Mouse (Mus musculus) R1 (cell line): Measurements from ENCODE around the gene Hmgcl.
A peak's percentile ranks its signal among the peaks of the same experiment; 100 is the strongest.

Experiments used
- DNase-seq: peaks from one replicate; pipeline ENCODE4 v3.0.0-alpha.2; 2018; ENCODE audit warnings: low read depth, low spot score

Gene Hmgcl

DNA sequence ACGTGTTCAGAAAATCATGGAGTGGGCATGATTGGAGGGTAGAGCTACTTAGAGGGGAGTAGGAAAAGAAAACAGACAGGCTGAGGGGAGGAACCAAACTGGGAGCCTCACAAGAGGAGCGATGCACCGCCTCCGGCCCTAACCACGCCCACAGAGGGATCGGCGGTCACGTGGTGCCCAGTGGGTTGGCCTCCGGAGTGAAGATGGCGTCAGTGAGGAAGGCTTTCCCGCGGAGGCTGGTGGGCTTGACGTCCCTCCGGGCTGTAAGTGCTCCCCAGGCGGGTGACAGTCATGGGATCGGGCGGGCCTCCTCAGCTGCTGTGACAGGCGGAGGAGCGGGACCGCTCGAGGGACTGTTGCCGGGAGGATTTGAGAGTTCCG, at the start of gene Hmgcl:
Gene Hmgcl, plus strand, starts transcription at position 171 of the 381 bp plus-strand sequence.
- DNase-seq: peak; percentile 95

DNA sequence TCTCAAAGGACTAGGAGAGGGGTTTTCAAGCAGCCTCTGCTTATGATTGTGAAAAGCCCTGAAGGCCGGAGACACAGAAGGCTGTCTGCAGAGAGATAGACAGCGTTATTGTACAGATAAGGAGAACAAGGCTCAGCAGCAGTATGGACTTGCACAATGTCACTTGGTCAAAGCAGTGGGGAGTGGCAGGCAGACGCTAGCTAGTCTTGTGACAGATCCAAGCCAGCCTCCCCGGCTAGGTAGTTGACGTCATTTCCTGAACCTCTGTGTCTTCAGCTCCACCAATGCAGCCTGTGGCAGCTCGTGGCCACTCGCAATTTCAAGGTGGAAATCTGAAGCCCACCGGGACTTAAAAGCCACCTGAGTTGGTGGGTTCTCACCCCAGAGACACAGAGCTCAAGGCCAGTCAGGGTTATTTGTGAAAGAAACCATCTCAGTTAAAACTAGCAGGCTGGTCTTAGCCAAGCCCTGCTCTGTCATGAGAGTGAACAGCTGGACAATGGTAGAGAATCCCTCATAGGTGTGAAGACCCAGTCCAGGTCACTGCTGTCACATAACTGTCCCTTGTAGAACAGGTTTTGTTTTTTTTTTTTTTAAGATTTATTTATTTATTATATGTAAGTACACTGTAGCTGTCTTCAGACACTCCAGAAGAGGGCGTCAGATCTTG, 47.7 kb upstream of the Hmgcl start:
- DNase-seq: peak; percentile 75

DNA sequence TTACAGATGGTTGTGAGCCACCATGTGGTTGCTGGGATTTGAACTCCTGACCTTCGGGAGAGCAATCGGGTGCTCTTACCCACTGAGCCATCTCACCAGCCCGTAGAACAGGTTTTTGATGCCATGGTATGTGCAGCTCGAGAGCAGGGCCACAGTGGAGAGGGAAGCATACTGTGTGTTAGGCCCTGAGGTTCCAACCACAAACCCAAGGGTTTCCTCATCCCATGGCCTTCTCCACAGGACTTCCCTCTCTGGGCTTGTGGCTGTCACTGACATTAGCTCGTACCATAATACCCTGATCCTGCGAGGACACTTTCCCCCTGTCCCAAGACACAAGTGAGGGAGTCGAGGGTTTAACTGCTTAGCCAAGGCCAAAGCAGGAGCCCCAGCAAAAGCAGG, 47.2 kb upstream of the Hmgcl start:
- no peak for DNase-seq

DNA sequence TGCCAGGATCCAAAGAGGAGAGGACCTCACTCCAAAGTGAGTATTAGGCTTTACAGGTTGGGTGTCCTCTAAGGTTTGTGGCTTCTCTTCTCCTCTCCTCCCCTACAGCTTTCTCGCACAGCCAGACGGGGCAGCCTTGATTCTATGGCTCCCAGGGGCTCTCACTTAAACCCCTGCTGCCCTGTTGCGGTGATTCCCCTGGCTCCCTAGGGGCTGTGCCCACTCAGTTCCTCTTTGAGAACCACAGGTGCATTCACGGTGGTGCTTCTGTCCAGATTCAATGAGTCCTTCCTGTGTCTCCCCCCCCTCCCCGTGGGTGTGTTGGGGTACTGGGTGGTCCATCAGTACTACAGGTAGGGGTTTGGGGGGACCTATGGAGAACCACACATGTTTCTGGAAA, 46.2 kb upstream of the Hmgcl start:
- DNase-seq: no peak

DNA sequence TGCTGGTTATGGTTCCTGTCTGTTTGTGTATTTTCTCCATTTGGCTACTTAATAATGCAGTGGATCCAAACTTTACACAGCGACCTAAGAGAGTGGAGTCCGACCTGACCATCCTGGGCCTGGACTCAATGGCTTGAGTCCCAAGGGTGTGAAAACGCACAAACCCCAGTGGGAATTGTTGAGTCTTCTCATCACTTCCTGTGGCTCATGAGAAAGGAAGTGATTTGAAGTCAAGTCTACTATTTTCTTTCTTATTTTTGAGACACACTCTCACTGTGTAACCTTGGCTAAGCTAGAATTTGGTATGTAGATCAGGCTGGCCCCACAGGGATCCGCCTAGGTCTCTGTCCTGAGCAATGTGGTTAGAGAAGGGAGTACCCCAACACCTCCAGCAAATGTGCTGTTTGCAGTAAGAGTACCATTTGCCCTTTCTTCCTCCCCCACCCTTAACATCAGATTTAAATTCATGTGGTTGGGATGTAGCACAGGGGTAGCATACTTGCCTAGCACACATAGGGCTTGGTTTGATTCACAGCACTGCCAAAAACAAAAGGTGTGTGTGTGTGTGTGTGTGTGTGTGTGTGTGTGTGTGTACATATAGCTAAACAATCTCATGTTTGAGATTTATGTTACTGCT, 43.5 kb upstream of the Hmgcl start:
- no peak for DNase-seq

DNA sequence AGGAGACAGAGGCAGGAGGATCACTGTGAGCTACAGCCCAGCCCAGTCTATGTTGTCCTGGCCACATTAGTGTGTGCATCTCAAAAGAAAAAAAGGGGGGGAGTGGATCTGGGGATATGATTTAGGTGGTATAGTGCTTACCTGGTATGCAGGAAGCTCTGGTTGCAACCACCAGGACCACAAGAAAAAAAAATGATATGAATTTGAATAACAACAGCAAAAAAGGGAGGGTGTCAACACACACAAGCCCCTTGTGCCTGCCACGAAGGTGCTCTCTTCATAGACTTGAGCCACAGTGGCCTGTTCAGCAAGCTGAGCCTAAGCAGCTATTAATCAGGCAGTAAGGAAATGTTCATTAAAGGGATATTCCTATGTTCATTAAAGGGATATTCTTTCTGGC, 41.4 kb upstream of the Hmgcl start:
- no peak for DNase-seq

DNA sequence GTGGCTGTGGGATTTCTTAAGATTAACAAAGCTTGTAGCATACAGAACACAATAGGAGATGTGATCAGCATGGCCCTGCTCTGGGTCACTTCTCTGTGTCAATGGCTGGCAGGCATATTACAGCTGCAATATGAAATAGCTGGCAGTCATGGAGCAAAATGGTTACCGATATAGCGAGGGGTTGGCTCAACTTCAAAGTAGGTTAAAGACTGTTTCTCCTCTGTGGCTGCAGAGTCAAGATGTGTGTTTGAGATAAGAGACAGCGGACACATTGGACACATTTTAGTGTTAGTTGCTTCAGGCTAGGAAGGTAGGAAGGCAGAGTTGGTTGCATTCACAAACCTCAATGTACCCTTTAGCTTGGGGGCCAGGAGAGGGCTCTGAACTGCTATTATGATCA, 39.6 kb upstream of the Hmgcl start:
- DNase-seq: no peak

DNA sequence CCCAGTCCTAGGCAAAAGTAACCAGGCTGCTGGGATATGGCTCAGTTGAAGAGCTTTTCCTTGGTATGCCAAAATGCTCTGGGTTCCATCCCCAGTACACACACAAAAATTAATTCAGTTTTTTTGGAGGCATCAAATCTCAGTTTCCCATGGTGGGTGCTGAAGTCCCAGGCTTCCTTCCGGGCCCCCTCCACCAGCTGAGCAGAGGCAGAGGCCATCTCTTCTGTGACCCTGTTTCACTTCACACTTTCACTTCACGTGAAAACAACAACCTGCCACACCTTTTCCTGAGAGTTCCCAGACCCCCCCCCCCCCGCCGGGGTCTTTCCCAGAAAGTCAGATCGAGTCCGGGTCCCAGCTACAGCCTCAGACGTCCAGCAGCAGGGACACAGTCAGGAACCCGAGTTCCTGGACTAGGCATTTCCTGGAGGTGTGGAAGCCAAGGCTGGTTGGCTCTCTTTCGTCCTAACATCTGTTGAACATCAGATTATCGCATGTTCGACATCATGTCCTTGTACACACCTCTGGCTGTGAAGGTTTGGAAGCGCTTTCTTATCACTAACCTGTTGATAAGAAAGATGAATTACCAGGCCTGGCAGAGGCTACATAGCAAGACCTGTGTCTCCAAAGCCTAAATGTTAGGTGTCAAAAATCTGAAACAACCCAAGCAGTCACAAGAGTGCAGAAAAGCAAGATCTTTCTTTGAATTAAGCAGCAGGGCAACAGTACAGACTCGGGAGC, 36.8 kb upstream of the Hmgcl start:
- no peak for DNase-seq

DNA sequence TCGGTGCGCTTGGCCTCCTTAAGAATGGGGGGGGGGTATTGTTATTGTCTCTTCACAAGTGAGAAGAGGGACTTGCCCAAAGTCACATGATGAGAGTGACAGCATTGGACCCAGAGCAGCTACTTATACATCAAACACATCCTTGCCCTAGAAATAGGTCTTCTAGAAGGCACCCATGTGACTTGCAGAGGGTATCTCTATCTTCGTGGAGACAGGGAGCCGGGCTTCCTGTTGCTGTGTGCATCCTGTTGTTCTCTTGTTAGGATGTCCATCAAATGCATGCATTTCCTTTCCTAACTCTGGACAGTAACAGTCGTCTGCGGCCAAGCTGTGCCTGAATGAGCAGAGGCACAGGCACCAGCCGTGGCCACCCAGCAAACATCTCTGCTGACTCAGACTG, 34.7 kb upstream of the Hmgcl start:
- no peak for DNase-seq

DNA sequence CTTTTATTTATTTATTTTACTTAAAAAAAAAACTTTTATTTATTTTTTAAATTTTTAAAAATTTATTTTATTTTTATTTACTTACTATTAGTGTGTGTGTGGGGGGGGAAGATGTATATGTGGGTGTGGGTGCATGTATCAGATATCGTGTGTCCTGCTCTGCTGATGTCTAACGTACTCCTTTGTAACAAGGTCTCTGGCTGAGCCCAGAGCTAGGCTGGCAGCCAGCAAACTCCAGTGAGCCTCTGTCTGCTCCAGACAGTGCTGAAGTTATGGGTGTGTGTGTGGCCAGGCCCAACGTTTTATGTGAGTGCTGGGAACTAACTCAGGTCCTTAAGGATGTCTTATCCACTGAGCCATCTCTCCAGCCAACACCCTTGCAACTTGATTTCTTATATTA, 34.1 kb upstream of the Hmgcl start:
- DNase-seq: no peak

DNA sequence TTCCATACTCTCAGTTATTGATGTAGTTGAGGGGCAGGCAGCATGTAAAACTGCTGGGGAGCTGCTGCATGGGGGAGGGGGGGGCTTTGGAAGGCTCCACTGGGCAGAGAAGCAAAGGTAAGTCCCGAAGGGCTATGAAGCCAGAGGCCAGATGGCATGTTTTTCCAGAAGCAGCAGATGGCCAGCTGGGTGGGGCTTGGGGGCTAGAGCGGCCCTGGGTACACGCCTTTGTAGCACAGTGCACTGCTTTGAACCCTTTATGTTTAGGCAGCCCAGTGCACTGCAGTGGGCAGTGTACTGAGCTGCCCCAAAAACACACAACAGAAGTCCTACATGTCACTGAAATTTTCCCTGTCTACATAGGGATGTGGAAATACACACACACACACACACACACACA, 33.4 kb upstream of the Hmgcl start:
- DNase-seq: no peak

DNA sequence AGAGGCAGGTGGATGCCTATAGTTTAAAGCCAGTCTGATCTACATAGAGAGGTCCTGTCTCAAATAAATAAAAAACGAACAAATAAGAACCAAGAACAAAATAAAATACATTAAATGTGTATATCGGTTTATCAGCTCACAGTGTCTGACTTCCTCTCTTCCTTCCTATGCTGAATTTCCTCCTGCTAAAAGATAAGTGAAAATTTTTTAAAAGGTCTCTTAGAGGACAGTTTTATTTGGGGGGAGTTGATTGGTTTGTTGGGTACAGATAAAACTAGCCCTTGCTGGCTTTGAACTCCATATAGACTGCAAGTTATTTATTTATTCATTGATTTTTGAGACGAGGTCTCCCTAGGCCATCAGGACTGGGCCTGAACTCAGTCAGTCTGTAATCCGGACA, 32.8 kb upstream of the Hmgcl start:
- no peak for DNase-seq

DNA sequence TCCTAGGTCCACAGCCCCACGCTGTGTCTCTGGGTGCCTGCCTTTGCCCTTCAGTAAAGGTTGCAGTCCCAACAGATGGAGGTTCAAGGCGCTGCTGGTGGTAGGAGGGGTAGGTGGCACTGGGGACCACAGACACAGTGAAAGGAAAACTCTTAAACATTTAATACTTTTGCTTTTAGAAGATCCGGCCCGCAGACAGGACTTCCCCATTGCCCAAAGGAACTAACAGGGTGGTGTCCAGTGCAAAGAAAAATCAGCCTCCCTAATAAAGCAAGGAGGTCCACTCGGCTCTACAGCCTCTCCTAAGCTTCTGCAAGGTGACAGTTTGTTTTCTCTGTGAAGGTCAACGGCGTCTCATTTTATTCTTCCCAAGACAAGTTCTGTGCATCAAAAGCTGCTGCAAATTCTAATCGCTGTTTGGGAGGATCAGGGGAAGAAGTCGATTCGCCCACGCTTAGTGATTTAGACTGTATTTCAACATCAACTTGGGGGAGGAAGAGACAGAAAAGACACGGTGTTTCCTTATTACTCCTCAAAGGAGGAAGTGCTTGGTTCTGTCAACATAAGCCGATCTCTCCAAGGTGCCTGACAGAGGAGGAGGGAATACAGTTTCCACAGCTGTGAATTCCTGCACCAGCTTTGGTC, 27.5 kb upstream of the Hmgcl start:
- no peak for DNase-seq

DNA sequence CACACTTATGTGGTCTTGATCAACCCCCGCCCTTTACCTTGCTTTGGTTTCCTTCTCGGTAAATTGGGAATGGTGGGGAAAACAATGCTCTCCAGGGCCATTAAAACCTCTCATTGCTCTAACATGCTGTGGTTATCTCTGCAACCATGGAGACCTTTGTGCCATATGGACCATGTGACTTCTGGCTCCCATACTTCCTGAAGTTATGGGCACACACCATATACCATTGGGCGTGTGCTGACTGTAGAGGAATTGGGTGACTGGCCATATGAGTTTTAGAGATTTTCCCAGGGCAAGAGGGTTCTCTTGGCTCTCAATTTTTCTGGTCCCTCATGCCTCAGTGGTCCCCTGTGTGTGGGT, 27.0 kb upstream of the Hmgcl start:
- DNase-seq: no peak

DNA sequence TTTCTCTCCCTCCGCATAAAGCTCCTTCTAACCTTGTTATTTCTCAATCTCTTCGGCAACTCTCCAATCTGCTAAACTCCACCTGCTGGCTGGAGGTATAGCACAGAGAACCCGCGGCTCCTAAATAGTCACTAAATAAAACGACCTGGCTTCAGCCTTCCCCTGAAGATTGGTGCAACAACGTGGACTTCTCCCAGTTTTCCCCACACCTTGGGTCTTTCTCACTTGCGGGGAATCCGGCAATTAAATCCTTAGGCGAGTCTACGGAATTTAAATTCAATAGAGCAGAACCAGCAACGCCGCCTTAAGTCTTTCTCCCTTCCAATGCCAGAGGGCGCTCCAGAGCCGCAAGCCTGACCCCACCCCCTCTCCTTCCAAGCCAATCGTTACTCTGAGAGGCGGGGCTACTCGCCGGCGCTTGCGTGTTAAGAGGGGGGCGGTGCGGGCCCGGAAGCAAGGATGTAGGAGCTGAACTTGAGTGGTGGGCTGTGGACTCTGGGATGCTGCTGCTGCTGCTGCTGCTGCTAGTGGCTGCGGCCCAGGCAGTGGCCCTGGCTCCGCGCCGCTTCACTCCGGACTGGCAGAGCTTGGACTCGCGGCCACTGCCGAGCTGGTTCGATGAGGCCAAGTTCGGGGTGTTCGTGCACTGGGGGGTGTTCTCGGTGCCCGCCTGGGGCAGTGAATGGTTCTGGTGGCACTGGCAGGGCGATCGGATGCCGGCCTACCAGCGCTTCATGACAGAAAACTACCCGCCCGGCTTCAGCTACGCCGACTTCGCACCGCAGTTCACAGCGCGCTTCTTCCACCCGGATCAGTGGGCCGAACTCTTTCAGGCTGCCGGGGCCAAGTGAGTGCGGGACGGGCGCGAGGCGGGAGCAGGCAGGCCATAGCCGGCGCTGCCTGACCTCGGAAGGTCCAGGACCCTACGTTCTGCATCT, 25.7 kb upstream of the Hmgcl start, which contains the start of gene Fuca1:
Gene Fuca1, plus strand, starts transcription at position 432 of the 938 bp plus-strand sequence.
- peak; percentile 98 for DNase-seq

DNA sequence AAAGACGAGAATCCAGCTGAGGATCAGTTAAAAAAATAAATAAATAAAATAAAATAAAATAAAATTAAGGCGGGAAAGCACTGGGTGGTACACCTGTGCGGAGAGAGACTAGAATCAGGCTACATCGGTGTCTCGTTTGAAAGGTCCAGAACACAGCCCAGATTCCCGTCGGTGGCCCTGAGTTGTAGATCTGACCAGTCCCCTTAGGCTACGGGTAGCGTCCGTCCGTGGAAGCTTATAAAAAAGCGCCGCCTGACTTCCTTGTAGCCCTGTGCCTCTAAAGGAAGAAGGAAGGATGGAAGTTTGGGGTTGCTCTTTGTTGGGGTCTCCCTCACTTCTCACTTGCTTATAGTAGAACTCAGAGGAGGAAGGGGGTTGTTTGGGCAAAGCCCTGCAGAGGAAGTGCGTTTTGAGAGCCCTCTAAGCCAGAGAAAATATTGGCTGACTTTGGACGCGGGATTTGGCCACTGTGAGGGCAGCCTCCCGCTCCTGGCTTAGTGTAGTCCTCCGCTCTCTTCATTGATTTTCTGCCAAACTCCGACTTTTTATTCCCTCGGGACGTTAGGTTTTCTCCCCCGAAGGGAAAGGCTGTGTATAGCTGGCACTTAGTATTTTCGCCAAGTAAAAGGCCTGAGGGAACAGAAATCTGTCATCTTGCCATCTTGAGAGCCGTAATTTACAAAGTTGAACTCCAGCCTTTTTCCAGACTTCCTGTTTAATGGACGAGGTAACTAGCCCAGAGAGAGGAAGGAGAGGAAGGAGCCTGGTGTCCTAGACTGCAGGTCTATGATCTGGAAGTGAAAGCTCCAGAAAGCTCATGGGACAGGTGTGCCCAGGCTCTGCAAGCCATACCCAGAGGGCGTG, 24.8 kb upstream of the Hmgcl start:
- DNase-seq: no peak

DNA sequence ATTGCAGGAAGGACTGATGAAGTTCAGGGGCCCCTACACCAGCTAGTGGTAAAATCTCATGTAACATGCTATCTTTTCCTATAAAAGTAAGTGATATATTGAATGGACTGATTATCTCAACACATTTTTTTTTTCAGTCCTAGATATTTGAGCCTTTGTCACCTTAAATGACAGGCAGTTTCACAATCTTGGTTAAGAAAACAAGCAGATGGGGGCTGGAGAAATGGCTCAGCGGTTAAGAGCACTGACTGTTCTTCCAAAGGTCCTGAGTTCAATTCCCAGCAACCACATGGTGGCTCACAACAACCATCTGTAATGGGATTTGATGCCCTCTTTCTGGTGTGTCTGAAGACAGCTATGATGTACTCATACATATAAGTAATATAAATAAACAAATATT, 24.1 kb upstream of the Hmgcl start:
- no peak for DNase-seq

DNA sequence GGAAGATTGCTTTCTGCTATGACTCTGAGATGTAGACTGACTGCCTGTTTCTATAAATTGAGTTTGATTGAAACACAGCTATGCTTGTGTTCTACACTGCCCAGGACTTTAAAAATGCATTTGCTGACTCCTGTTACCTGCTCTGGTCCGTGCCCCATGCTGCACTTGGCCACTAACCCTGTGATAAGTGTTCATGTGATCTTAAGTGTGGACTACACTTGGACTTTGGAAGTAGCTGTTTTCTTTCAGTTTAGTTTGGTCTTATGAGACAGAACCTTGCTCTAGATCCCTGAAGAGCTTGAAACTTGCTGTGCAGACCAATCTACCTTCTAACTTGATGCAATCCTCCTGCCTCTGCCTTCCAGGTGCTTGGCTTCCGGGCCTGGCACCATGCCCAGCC, 21.8 kb upstream of the Hmgcl start:
- no peak for DNase-seq

DNA sequence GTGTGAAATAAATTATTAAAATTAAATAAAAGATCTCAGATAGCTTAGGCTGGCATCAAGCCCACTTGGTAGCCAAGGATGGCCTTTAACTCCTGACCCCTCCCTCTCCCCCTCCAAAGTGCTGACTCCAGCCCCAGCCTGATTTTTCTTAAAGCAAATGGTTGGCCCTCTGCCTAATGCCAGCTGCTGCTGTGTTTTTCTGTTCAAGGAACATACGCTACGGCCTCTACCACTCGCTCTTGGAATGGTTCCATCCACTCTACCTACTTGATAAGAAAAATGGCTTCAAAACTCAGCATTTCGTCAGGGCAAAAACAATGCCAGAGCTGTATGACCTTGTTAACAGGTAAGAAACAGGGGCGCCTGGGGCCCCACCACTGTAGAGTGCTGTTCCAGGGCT, 20.9 kb upstream of the Hmgcl start:
- no peak for DNase-seq

DNA sequence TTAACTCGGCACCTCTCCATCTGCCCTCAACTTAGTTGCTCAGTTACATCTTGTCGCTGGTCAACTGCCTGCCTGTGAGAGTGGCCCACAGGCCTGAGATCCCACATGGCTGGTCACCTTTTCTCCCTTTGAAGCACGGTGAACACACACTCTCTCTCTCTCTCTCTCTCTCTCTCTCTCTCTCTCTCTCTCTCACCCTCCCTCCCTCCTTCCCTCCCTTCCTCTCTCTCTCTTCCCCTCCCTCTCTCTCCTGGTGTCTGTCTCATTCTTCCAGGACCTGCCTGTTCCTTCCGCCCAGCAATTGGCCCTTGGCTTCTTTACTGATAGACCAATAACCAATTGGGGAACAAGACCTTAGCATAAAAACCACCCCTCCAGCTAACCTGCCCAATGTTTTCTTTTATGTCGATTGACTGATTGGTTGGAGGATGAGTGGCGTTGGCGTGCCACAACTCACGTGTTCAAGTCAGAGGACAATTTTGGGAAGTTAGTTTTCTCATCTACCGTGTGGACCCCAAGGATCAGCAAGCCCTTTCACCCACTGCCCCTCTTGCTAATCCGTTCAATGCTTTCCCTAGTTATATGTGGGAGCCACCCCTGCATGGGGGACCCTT, 19.9 kb upstream of the Hmgcl start:
- DNase-seq: peak; percentile 74
